Mouse (Mus musculus) neural tube, embryonic 12.5 days (tissue): ENCODE results near the gene Kcnk15. TPM values are rescaled to one million over a fixed set of nuclear protein-coding genes. Genes with fewer than 3 reads are reported as not detected.

Experiments
- ATAC-seq: fragments of 200-750 bp; cut with Nextera tagmentation; 2 replicates; pipeline ENCODE4 v1.8.0; 2017; ENCODE audit warnings: low read depth, mild to moderate bottlenecking, moderate TSS enrichment, moderate library complexity; ENCODE audit not compliant: low FRiP score
- H3K27ac ChIP-seq: fragments of 300-500 bp; sonication (generic); 2 replicates; pipeline ENCODE4 v1.5.1; 2016
- H3K27me3 ChIP-seq: fragments of 300-500 bp; sonication (generic); replicated peaks from 2 replicates; pipeline ENCODE4 v1.6.1; 2016; ENCODE audit warnings: mild to moderate bottlenecking
- H3K36me3 ChIP-seq: fragments of 300-500 bp; sonication (generic); 2 replicates; pipeline ENCODE4 v1.6.1; 2016; ENCODE audit warnings: mild to moderate bottlenecking
- H3K4me1 ChIP-seq: fragments of 300-500 bp; sonication (generic); 2 replicates; pipeline ENCODE4 v1.6.1; 2016
- H3K4me2 ChIP-seq: fragments of 300-500 bp; sonication (generic); replicated peaks from 2 replicates; pipeline ENCODE4 v1.6.1; 2016; ENCODE audit warnings: mild to moderate bottlenecking
- H3K4me3 ChIP-seq: fragments of 300-500 bp; sonication (generic); 2 replicates; pipeline ENCODE4 v1.5.1; 2016
- H3K9ac ChIP-seq: fragments of 300-500 bp; sonication (generic); 2 replicates; pipeline ENCODE4 v1.6.1; 2016; ENCODE audit warnings: mild to moderate bottlenecking
- H3K9me3 ChIP-seq: fragments of 300-500 bp; sonication (generic); 2 replicates; pipeline ENCODE4 v1.6.1; 2016; ENCODE audit warnings: mild to moderate bottlenecking
- WGBS: fragments of 180-500 bp; shearing (Covaris S2); methylation state at CpG from one replicate; pipeline ENCODE4 v1.1.7; 2016; 5-methylcytosine and 5-hydroxymethylcytosine counted together
- polyA plus RNA-seq: library from polyadenylated mRNA; unstranded; fragments of >200 nt; fragmentation: Nextera tagmentation; extraction: Ambion mirVana; gene quantifications from 2 replicates; pipeline ENCODE4 v1.2.1, GENCODE M21; 2016

Kcnk15 gene
- polyA plus RNA-seq, 1 experiment from 2014 or later, result 0.10 TPM

GRCm38 (mm10) chr2:163839519-163839918, 13.9 kb upstream of the Kcnk15 start:
- Histone ChIP-seq H3K9ac (no peak overlapping the region), H3K4me3 (no peak overlapping the region)
- 63% methylated on average over 6 of the region's 6 CpGs for WGBS

GRCm38 (mm10) chr2:163842043-163842442, 11.4 kb upstream of the Kcnk15 start:
- H3K9ac ChIP-seq, result no peak overlapping the region
- H3K36me3 ChIP-seq, result no peaks in the 10 kb centered on the region
- no peaks in the 10 kb centered on the region for H3K27me3 ChIP-seq
- H3K4me2 ChIP-seq, result no peak overlapping the region
- no peak overlapping the region for H3K27ac ChIP-seq
- H3K4me1 ChIP-seq, result no peaks in the 10 kb centered on the region
- WGBS, result 73% methylated on average over 4 of the region's 4 CpGs
- no peak for ATAC-seq
- no peak overlapping the region for H3K4me3 ChIP-seq
- no peaks in the 10 kb centered on the region for H3K9me3 ChIP-seq

More at GRCm38 (mm10) chr2:163839519-163839918, 13.9 kb upstream of the Kcnk15 start:
- H3K36me3 ChIP-seq, result no peaks in the 10 kb centered on the region
- H3K9me3 ChIP-seq, result no peaks in the 10 kb centered on the region
- ATAC-seq, result no peak
- no peaks in the 10 kb centered on the region for H3K4me1 ChIP-seq
- H3K27me3 ChIP-seq, result no peaks in the 10 kb centered on the region
- H3K4me2 ChIP-seq, result no peak overlapping the region
- no peak overlapping the region for H3K27ac ChIP-seq

GRCm38 (mm10) chr2:163857233-163857632, 3.8 kb downstream of the Kcnk15 start:
- H3K27me3 ChIP-seq, result peaks cover 64% of the 10 kb centered on the region
- no peak overlapping the region for H3K9ac ChIP-seq
- H3K4me2 ChIP-seq, result no peak overlapping the region
- ATAC-seq, result no peak
- H3K9me3 ChIP-seq, result no peaks in the 10 kb centered on the region
- 82% methylated on average over 6 of the region's 6 CpGs for WGBS
- H3K27ac ChIP-seq, result no peak overlapping the region
- H3K36me3 ChIP-seq, result no peaks in the 10 kb centered on the region
- no peak overlapping the region for H3K4me3 ChIP-seq
- H3K4me1 ChIP-seq, result no peaks in the 10 kb centered on the region

- no peak overlapping the region for H3K27ac ChIP-seq
- peak overlapping the region; percentile 48 for H3K4me2 ChIP-seq
- no peak overlapping the region for H3K9ac ChIP-seq
- H3K36me3 ChIP-seq, result no peaks in the 10 kb centered on the region
- peak; percentile 53; the same call in 1 of the 2 replicates for ATAC-seq
- 17% methylated on average over 50 of the region's 50 CpGs for WGBS
- no peaks in the 10 kb centered on the region for H3K9me3 ChIP-seq
- peaks cover 55% of the 10 kb centered on the region for H3K27me3 ChIP-seq
- peak overlapping the region; percentile 1; the same call in 1 of the 2 replicates for H3K4me3 ChIP-seq
- H3K4me1 ChIP-seq, result no peaks in the 10 kb centered on the region
These were observed 5.0 kb downstream of the Kcnk15 start for GRCm38 (mm10) chr2:163858254-163858947.

GRCm38 (mm10) chr2:163865311-163865710, 11.9 kb downstream of the Kcnk15 start:
- Histone ChIP-seq H3K4me1 (peaks cover 9% of the 10 kb centered on the region; the same call in 1 of the 2 replicates), H3K9ac (no peak overlapping the region), H3K4me2 (no peak overlapping the region), H3K36me3 (0 out of 2 replicates have a peak, but pooled peaks cover 2% of the 10 kb centered on the region), H3K27me3 (no peaks in the 10 kb centered on the region), H3K9me3 (no peaks in the 10 kb centered on the region), H3K4me3 (no peak overlapping the region), H3K27ac (no peak overlapping the region)
- ATAC-seq, result no peak
- 97% methylated on average over 5 of the region's 5 CpGs for WGBS

GRCm38 (mm10) chr2:163866061-163866460, 12.6 kb downstream of the Kcnk15 start:
- H3K9me3 ChIP-seq, result no peaks in the 10 kb centered on the region
- peaks cover 9% of the 10 kb centered on the region; the same call in 1 of the 2 replicates for H3K4me1 ChIP-seq
- no peak overlapping the region for H3K9ac ChIP-seq
- no peak overlapping the region for H3K27ac ChIP-seq
- H3K4me3 ChIP-seq, result no peak overlapping the region
- H3K36me3 ChIP-seq, result 0 out of 2 replicates have a peak, but pooled peaks cover 2% of the 10 kb centered on the region
- H3K27me3 ChIP-seq, result no peaks in the 10 kb centered on the region
- H3K4me2 ChIP-seq, result no peak overlapping the region
- ATAC-seq, result no peak
- 92% methylated on average over 9 of the region's 9 CpGs for WGBS

- Histone ChIP-seq H3K9ac (no peak overlapping the region), H3K27me3 (no peaks in the 10 kb centered on the region), H3K4me3 (no peak overlapping the region), H3K9me3 (no peaks in the 10 kb centered on the region), H3K4me2 (no peak overlapping the region), H3K27ac (no peak overlapping the region), H3K36me3 (no peaks in the 10 kb centered on the region), H3K4me1 (peaks cover 13% of the 10 kb centered on the region)
- 60% methylated on average over 5 of the region's 5 CpGs for WGBS
- ATAC-seq, result no peak
These were observed 16.3 kb downstream of the Kcnk15 start for GRCm38 (mm10) chr2:163869783-163870182.

- Histone ChIP-seq H3K27me3 (no peaks in the 10 kb centered on the region), H3K9me3 (no peaks in the 10 kb centered on the region), H3K4me2 (no peak overlapping the region), H3K4me3 (no peak overlapping the region), H3K9ac (no peak overlapping the region), H3K4me1 (peaks cover 21% of the 10 kb centered on the region), H3K27ac (no peak overlapping the region), H3K36me3 (no peaks in the 10 kb centered on the region)
- no peak for ATAC-seq
- WGBS, result 80% methylated on average over 4 of the region's 4 CpGs
These were observed 17.8 kb downstream of the Kcnk15 start for GRCm38 (mm10) chr2:163871266-163871665.

- no peaks in the 10 kb centered on the region for H3K27me3 ChIP-seq
- no peaks in the 10 kb centered on the region for H3K9me3 ChIP-seq
- H3K4me2 ChIP-seq, result no peak overlapping the region
- H3K4me3 ChIP-seq, result no peak overlapping the region
- no peak overlapping the region for H3K27ac ChIP-seq
- peaks cover 21% of the 10 kb centered on the region for H3K4me1 ChIP-seq
- WGBS, result 79% methylated on average over 3 of the region's 3 CpGs
- no peaks in the 10 kb centered on the region for H3K36me3 ChIP-seq
- ATAC-seq, result no peak
- H3K9ac ChIP-seq, result no peak overlapping the region
These were observed 18.5 kb downstream of the Kcnk15 start for GRCm38 (mm10) chr2:163871906-163872305.

GRCm38 (mm10) chr2:163874877-163875276, 21.4 kb downstream of the Kcnk15 start:
- Histone ChIP-seq H3K4me1 (peaks cover 17% of the 10 kb centered on the region), H3K4me3 (no peak overlapping the region), H3K27me3 (no peaks in the 10 kb centered on the region), H3K4me2 (no peak overlapping the region), H3K36me3 (no peaks in the 10 kb centered on the region), H3K9me3 (no peaks in the 10 kb centered on the region), H3K27ac (no peak overlapping the region), H3K9ac (no peak overlapping the region)
- 31% methylated on average over 5 of the region's 5 CpGs for WGBS
- peak; percentile 54; the same call in 1 of the 2 replicates for ATAC-seq

GRCm38 (mm10) chr2:163875484-163875883, 22.0 kb downstream of the Kcnk15 start:
- ATAC-seq, result peak; percentile 78

GRCm38 (mm10) chr2:163876830-163877498, 23.5 kb downstream of the Kcnk15 start:
- no peak for ATAC-seq
- no peaks in the 10 kb centered on the region for H3K27me3 ChIP-seq
- no peak overlapping the region for H3K4me3 ChIP-seq
- no peak overlapping the region for H3K27ac ChIP-seq
- H3K4me1 ChIP-seq, result peaks cover 12% of the 10 kb centered on the region
- H3K9ac ChIP-seq, result no peak overlapping the region
- H3K4me2 ChIP-seq, result no peak overlapping the region
- 74% methylated on average over 14 of the region's 14 CpGs for WGBS
- no peaks in the 10 kb centered on the region for H3K36me3 ChIP-seq
- no peaks in the 10 kb centered on the region for H3K9me3 ChIP-seq

More at GRCm38 (mm10) chr2:163875484-163875883, 22.0 kb downstream of the Kcnk15 start:
- H3K4me2 ChIP-seq, result no peak overlapping the region
- H3K4me1 ChIP-seq, result peaks cover 12% of the 10 kb centered on the region
- no peak overlapping the region for H3K4me3 ChIP-seq
- H3K9me3 ChIP-seq, result no peaks in the 10 kb centered on the region
- WGBS, result 73% methylated on average over 7 of the region's 7 CpGs
- no peak overlapping the region for H3K27ac ChIP-seq
- no peaks in the 10 kb centered on the region for H3K36me3 ChIP-seq
- no peak overlapping the region for H3K9ac ChIP-seq
- H3K27me3 ChIP-seq, result no peaks in the 10 kb centered on the region
